Mouse (Mus musculus): ENCODE data around the gene Rtl1. TPM values are rescaled to one million over a fixed set of nuclear protein-coding genes. Genes with fewer than 3 reads are reported as not detected.

Rtl1 gene
- total RNA-seq, 2 experiments from 2014 or later, result 79.6 to 83.7 TPM

Small RNA genes lying within 50 kb of the gene (microRNA-seq; reads per million reads assigned to microRNA genes)
- gene Gm23912 (not detected), gene Mir1188 (37.5 reads per million, percentile 40 among the genes with 10 or more reads in this experiment), gene Mir127 (51,668 reads per million, percentile 99 among the genes with 10 or more reads in this experiment), gene Mir136 (not detected), gene Mir1906-1 (not detected), gene Mir3070a (5.7 reads per million, percentile 19 among the genes with 10 or more reads in this experiment), gene Mir3070b (1.5 reads per million), gene Mir3071 (not detected), gene Mir337 (1.1 reads per million), gene Mir341 (3,287 reads per million, percentile 86 among the genes with 10 or more reads in this experiment), gene Mir3544 (not detected), gene Mir370 (598 reads per million, percentile 69 among the genes with 10 or more reads in this experiment), gene Mir431 (34,524 reads per million, percentile 98 among the genes with 10 or more reads in this experiment), gene Mir432 (not detected), gene Mir433 (8,186 reads per million, percentile 93 among the genes with 10 or more reads in this experiment), gene Mir434 (8,336 reads per million, percentile 93 among the genes with 10 or more reads in this experiment), gene Mir493 (5,098 reads per million, percentile 90 among the genes with 10 or more reads in this experiment), gene Mir540 (6,566 reads per million, percentile 91 among the genes with 10 or more reads in this experiment), gene Mir665 (3,261 reads per million, percentile 85 among the genes with 10 or more reads in this experiment), gene Mir673 (1,730 reads per million, percentile 82 among the genes with 10 or more reads in this experiment), gene Mir770 (1,204 reads per million, percentile 78 among the genes with 10 or more reads in this experiment)

Other genes starting within 250 kb of the Rtl1 start
- 1,000 to 10,000 TPM; 4,057 to 4,187 TPM for gene Dlk1, start 147.5 kb downstream of the Rtl1 start, total RNA-seq (2021)

Measured in gastrocnemius, postnatal 4 days (tissue).